Mouse (Mus musculus) ES-CJ7 (cell line): ENCODE results near the gene Lsr.
"Not testable (repeated sequence)": the region's sequence is repeated elsewhere in the genome, so short reads cannot be mapped to it uniquely, and the experiment has no call there.

Experiments used
- DNase-seq: peaks from one replicate; pipeline ENCODE4 v3.0.0; 2011; ENCODE audit warnings: low read depth, low spot score

The Lsr gene

DNA sequence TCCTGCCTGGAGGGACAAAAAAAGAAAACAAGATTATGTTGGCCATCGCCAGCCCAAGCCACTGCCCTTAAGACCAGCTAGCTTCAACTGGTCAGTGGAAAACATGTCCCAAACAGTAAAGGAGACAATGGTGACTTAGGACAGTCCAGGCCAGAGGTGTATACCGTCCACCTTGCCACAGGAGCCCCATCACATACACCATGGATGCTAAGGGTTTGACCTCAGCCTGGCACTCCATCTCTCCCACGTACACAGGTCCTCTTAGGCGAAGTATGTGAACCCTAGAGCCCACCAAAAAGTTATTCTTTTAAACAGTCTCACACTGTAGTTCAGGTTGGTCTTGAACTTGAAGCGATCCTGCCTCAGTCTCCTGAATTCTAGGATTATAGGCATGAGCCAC lies 10.4 kb downstream of the Lsr start:
- DNase-seq = no peak

- DNase-seq = no peak
Observed at GRCm38 (mm10) chr7:30959786-30960349, 13.4 kb downstream of the Lsr start.

DNA sequence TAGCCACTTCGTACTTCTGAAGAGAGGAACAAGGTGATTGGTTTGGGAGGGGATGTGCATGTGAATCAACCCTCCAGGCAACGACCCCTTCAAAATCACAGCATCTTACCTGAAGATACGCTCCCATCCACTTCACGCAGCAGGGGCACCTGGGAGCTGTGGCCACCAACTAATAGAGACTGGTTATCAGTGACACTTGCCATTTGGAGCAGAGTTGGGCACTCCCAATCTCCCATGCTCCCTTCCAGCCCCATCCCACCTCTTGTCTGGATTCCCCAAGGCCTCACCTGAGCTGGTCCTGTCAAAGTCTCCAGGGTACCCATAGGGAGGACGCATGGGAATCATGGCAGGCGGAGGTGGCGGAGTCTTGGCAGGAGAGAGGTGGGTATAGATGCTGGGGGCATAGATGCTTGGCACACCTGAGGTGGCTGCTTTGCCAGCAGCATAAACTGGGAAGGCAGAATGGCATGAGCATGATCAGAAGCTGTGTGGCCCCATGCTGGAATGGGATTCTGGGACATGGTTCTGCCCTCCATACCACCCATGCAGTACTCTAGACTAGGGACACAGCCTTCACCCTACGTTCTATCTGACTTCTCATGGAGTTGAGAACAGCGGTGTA lies 14.3 kb downstream of the Lsr start:
- no peak for DNase-seq

DNA sequence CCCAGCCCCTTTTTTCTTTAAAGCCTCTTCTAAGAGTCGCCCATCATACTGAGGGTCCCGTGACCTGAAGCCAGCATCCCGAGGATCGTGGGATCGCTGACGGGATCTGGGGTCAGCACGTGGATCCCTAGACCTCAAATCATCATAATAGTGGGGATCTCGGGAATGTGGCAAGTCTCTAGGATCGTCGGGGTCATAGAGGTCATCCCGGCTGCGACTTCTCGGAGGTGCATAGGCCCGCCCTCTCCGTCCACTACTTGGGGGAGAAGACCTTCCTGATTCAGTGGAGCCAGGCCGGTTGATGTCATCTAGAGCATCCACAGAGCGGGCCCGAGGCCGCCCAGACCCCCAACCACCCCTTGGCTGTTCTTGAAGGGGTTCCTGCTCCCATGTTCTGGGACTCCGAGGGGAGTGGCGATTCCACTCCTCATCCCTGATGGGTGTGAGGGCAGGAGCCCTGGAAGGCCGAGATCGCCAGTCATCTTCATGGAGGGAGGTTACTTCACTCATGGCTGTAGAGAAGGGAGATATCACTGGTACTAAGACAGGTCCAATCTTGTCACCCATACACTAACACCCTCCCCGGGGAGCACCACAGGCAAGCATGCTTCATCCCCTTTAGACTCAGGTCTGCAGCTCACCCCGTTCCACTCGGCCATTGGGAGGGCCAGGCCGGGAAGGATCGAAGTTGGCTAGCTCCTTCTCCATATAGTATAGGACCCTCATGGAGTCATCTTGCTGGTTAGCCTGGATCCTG lies 15.0 kb downstream of the Lsr start:
- DNase-seq = peak; percentile 62

DNA sequence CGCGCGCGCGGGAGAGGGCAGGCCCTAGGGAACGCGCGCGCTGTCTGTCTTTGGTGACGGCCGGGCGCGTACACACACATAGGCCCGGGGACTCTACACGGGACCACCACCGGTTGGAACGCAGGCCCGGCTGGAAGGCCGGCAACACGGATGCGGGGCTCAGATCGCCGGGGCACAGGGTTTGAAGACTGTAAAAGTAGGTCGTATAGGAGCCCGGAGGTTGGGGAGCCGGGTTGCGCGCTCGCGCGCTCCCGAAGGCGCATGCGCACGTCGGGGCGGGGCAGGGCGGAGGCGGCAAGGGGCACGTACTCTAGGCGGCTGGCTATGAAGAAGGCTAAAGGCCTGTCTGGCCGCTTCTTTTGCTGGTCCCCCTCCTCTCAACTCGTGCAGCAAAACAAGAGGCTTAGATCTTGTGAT lies 15.9 kb downstream of the Lsr start:
- peak; percentile 86 for DNase-seq

- DNase-seq = peak; percentile 65
Observed at GRCm38 (mm10) chr7:30956756-30957366, 16.4 kb downstream of the Lsr start, which contains the start of gene Usf2. Gene Usf2 (minus strand): TSS chr7:30956803.

DNA sequence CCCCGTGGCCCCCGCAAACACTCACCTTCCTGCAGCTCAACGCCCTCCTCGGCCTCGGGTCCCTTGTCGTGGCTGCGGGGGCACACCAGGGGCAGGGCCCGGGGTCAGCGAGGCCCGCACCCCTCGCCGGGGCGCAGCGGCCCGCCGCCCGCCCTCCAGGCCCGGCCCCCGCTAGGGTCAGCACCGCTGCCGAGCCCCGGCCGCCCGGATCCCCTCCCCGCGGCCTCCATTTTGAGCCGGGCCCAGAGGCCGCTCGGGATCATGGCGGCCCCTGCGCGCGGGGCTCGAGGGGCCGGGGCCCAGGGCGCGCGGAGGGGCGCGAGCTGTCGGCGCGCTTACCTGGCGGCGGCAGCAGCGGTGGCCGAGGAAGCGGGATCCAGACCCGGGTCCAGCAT lies 16.9 kb downstream of the Lsr start:
- DNase-seq = no peak

- DNase-seq = peak; percentile 55
Observed at GRCm38 (mm10) chr7:30955584-30956356, 17.5 kb downstream of the Lsr start.

DNA sequence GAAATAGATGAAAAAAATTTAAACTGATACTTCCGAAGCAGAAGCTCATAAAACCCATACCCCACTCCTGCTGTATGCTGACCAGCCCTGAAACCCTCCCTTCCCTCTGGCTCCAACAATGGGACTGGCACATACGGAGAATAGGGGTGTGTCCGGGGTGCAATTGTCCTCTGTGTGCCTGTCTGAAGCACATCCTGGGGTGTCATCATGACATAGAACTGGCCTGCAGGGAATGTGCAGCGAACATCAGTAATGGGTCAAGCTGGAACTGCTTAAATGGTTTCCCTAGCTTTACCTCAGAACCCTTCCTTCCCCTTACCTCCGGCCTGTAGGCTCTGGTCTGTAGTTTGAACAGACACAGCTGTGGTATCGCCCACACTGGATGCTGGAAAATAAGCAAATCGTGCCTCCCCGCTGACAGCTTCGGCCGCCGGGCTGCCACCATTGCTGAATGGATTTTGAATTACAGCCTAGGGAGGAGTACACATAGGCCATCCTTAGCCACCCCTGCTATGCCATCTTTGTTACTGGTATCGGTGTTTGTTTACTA lies 18.2 kb downstream of the Lsr start:
- DNase-seq = no peak

GRCm38 (mm10) chr7:30954036-30954435 lies 19.2 kb downstream of the Lsr start:
- DNase-seq = no peak

GRCm38 (mm10) chr7:30953459-30953858 lies 19.8 kb downstream of the Lsr start:
- DNase-seq = no peak

GRCm38 (mm10) chr7:30952441-30953265 lies 20.6 kb downstream of the Lsr start:
- no peak for DNase-seq

GRCm38 (mm10) chr7:30949902-30950301 lies 23.4 kb downstream of the Lsr start:
- not testable (repeated sequence) for DNase-seq

GRCm38 (mm10) chr7:30945876-30946275 lies 27.4 kb downstream of the Lsr start:
- DNase-seq = no peak

DNA sequence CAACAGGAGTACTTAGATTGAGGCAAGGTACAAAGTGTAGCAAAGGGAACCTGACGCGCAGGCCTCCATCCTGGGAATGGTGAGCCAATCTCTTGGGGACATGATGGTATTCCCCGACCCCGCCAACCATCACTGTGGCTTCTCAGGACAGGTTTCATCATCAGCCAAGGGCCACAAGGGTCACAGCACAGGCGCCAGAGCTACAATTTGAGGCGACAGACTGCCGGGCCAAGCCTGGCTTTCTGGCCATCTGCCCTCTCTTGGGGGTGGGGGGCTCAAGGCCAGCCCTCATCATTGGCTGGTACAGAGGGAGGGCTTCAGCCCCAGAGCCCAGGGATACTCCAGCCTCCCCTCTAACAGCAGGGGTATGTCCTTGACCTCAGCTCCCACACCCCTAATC lies 27.8 kb downstream of the Lsr start:
- DNase-seq = not testable (repeated sequence)

- not testable (repeated sequence) for DNase-seq
Observed at GRCm38 (mm10) chr7:30944706-30945105, 28.6 kb downstream of the Lsr start.

GRCm38 (mm10) chr7:30943909-30944635 lies 29.2 kb downstream of the Lsr start, which contains the start of gene Hamp:
Gene Hamp (minus strand): TSS chr7:30944032.
- DNase-seq = no peak

- DNase-seq = not testable (repeated sequence)
Observed at GRCm38 (mm10) chr7:30942365-30942764, 30.9 kb downstream of the Lsr start.

- DNase-seq = not testable (repeated sequence)
Observed at GRCm38 (mm10) chr7:30940070-30940469, 33.2 kb downstream of the Lsr start.
